Mouse (Mus musculus) kidney, embryonic 16.5 days (tissue): ENCODE measurements at regions not wholly inside any gene's neighbourhood (a gene's known extent, or its start where the extent isn't known, plus 50 kb on each side); places are given as distances from the start of the nearest gene placed in this dataset.

Experiments
- ATAC-seq: fragments of 200-750 bp; cut with Nextera tagmentation; 2 replicates; pipeline ENCODE4 v1.8.0; 2017; ENCODE audit warnings: moderate TSS enrichment; ENCODE audit not compliant: low FRiP score, low TSS enrichment
- H3K27ac ChIP-seq: fragments of 300-500 bp; sonication (generic); 2 replicates; pipeline ENCODE4 v1.5.1; 2014; ENCODE audit warnings: low read length
- H3K27me3 ChIP-seq: fragments of 300-500 bp; sonication (generic); 2 replicates; pipeline ENCODE4 v1.6.1; 2014; ENCODE audit warnings: low read length, control low read depth, mixed read lengths; ENCODE audit not compliant: insufficient read depth
- H3K36me3 ChIP-seq: fragments of 300-500 bp; sonication (generic); 2 replicates; pipeline ENCODE4 v1.6.1; 2014; ENCODE audit warnings: low read length, control low read depth, mixed read lengths; ENCODE audit not compliant: insufficient read depth
- H3K4me1 ChIP-seq: fragments of 300-500 bp; sonication (generic); 2 replicates; pipeline ENCODE4 v1.6.1; 2014; ENCODE audit warnings: low read length, control low read depth, mixed read lengths; ENCODE audit not compliant: insufficient read depth
- H3K4me2 ChIP-seq: fragments of 300-500 bp; sonication (generic); replicated peaks from 2 replicates; pipeline ENCODE4 v1.6.1; 2014; ENCODE audit warnings: low read depth, low read length
- H3K4me3 ChIP-seq: fragments of 300-500 bp; sonication (generic); 2 replicates; pipeline ENCODE4 v1.5.1; 2014; ENCODE audit warnings: mild to moderate bottlenecking, low read length
- H3K9ac ChIP-seq: fragments of 300-500 bp; sonication (generic); replicated peaks from 2 replicates; pipeline ENCODE4 v1.6.1; 2014; ENCODE audit warnings: low read length
- H3K9me3 ChIP-seq: fragments of 300-500 bp; sonication (generic); 2 replicates; pipeline ENCODE4 v1.6.1; 2016; ENCODE audit warnings: low read length, control low read depth
- WGBS: fragments of 180-500 bp; shearing (Covaris S2); extraction: QIAGEN DNeasy Blood & Tissue Kit; methylation state at CpG from one replicate; pipeline ENCODE4 v1.1.7; 2014; 5-methylcytosine and 5-hydroxymethylcytosine counted together

DNA sequence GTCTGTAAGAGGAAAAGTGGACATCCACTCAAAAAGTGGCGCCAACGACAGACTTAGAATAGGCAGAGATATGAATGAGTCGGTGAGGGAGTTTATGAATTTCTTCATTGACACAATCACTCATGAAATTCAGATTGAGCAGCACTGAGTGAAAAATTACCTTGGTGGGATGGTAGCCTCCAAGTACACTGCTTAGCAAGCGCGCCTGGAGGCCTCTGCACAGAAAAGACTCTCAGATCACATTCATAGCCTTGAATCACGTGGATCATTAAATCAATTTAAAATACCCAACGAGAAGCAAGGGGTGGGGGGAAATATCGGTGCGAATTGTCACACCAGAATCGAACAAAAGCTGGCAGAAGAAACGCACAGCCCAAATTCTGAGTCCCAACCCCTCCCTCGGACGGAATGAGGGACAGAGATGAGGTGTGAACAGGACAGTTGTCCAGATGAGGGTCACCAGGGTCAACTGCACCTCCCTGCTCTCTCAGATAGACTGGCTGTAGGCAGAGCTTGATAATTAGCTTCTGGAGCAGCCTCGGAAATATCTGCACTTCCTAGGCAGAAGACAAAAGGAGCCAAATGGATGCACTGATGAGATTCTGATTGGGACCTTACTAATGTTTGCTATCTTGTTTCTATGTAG lies 113.5 kb upstream of the Cdkn3 start:
- no peak for ATAC-seq
- H3K9me3 ChIP-seq: no peaks in the 10 kb centered on the region
- H3K4me1 ChIP-seq: no peaks in the 10 kb centered on the region
- WGBS: 56% methylated on average over 14 of the region's 14 CpGs
- H3K36me3 ChIP-seq: no peaks in the 10 kb centered on the region
- no peak overlapping the region for H3K27ac ChIP-seq
- no peak overlapping the region for H3K9ac ChIP-seq
- H3K4me3 ChIP-seq: no peak overlapping the region
- H3K27me3 ChIP-seq: no peaks in the 10 kb centered on the region
- H3K4me2 ChIP-seq: no peak overlapping the region

DNA sequence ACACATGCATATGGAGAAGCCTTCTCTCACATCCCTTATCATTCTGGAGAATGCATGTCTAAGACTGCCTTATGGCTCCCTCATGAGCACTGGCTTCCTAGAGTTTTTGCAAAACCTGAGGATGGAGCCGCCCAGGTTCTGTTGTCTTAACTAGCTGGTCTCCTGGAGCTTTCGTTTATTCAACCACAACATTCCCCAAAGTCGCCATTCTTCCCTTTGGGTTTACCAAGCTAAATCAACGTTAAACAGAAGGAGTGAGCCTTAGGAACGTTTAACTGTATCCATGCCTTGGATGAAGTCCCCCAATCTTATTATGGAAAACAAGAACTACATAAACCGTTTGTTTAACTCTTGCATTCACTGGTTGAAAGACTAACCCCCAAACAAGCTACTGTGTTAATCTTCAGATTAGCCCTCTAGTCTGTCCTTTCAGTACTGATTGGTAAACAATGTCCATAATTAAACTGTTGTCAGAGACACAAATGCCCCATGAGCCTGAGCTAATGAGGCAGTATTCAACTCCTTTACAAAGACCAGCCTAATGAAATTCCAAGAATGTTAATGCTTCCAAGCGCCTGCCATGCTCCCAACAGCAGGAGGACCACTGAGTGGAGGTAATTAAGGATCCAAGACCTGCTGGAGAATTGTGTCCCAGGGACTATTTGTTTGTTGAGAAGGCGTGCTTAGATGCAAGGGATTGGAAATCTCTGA lies 121.1 kb upstream of the Cdkn3 start:
- Histone ChIP-seq H3K4me2 (no peak overlapping the region), H3K9me3 (no peaks in the 10 kb centered on the region)
- whole genome bisulfite sequencing: 60% methylated on average over 8 of the region's 8 CpGs

DNA sequence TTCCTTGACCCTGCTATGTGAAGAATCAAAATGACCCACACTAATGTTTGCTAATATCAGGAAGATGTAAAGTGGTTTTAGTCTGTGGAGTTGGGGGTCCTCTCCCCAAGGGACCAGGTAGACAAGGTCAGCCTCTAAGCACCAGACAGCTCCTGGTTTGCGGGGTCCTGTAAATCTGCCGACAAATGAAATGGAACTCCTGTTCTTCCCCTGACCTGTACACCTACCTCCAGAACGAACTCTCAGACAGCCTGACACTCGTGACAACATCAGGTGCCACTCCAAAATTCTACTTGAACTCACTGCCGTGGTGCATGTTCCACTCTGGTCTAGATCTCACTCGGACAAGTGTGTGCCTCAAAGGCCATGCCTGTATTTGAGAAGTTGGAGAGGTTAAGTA lies 121.8 kb upstream of the Cdkn3 start:
- Histone ChIP-seq H3K27ac (no peak overlapping the region), H3K4me1 (peaks cover 11% of the 10 kb centered on the region), H3K27me3 (no peaks in the 10 kb centered on the region), H3K4me3 (no peak overlapping the region), H3K9ac (no peak overlapping the region), H3K36me3 (no peaks in the 10 kb centered on the region), H3K4me2 (no peak overlapping the region), H3K9me3 (no peaks in the 10 kb centered on the region)
- WGBS: 83% methylated on average over 6 of the region's 6 CpGs
- no peak for ATAC-seq

More for the DNA sequence above, 121.1 kb upstream of the Cdkn3 start:
- no peak overlapping the region for H3K4me3 ChIP-seq
- no peak for ATAC-seq
- H3K36me3 ChIP-seq: no peaks in the 10 kb centered on the region
- H3K9ac ChIP-seq: no peak overlapping the region
- H3K27me3 ChIP-seq: no peaks in the 10 kb centered on the region
- peaks cover 10% of the 10 kb centered on the region for H3K4me1 ChIP-seq
- H3K27ac ChIP-seq: no peak overlapping the region

DNA sequence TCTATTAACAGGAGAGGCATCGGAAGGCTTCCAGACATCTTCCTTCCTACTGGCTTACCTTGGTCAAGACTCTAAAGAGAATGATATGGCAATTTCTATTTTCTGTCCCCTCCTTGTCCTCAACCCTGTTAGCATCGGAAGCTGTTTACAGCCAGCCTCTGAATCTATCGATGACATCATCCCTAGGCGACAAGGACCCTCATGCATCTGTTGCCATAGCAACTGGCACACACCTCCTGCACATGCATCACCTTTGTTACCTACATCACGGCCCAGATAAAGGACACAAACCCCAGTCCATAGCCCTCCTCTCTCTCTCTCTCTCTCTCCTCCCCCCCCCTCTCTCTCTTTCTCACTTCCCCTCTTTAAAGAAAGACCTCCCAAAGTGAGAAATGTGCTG lies 123.1 kb upstream of the Cdkn3 start:
- Histone ChIP-seq H3K9ac (no peak overlapping the region), H3K36me3 (no peaks in the 10 kb centered on the region), H3K4me3 (no peak overlapping the region), H3K4me2 (no peak overlapping the region), H3K9me3 (no peaks in the 10 kb centered on the region), H3K27ac (no peak overlapping the region), H3K4me1 (peaks cover 11% of the 10 kb centered on the region), H3K27me3 (no peaks in the 10 kb centered on the region)
- WGBS: 86% methylated on average over 5 of the region's 5 CpGs
- ATAC-seq: no peak

DNA sequence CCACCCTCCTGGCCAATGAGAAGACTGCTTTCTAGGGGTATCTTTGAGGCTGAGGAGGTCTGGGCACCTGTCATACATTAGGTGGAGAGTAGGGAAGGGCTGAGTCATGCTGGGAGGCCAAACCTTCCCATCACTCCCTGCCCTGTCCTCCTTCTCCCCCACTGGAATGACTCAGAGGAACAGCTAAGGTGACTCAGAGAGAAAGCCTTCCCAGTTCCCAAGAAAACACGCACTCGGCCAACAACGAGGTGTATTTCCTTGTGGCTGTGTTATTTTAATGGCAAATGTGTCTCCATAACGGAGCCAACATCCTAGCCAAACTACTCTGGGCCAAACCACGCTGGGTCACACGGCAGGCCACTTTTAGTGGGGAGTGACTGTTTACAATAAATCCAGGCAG lies 124.0 kb upstream of the Cdkn3 start:
- H3K4me2 ChIP-seq: no peak overlapping the region
- no peak overlapping the region for H3K4me3 ChIP-seq
- no peak overlapping the region for H3K27ac ChIP-seq
- H3K4me1 ChIP-seq: peaks cover 11% of the 10 kb centered on the region
- no peak for ATAC-seq
- H3K9ac ChIP-seq: no peak overlapping the region
- no peaks in the 10 kb centered on the region for H3K36me3 ChIP-seq
- H3K27me3 ChIP-seq: no peaks in the 10 kb centered on the region
- no peaks in the 10 kb centered on the region for H3K9me3 ChIP-seq
- 60% methylated on average over 6 of the region's 6 CpGs for WGBS

DNA sequence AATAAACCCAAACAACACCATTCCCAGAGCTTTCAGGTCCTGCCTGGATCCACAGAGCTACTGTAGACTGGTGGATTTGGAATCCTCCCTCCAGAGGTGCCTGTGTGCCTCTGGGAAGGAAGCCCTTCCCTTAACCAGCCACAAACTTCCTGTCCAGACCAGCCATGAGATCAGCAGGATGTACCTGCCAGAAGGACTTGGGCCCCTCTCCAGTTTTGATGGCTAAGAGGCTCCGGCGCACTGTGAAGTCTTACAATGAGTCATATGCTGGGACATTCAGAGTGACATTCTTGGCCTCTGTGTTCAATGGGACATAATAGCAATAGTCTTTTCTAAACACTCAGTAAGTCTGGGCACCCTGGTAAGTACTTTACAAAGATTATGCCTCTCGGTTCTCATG lies 125.0 kb upstream of the Cdkn3 start:
- WGBS: 74% methylated on average over 3 of the region's 3 CpGs
- no peak; the same call in 1 of the 2 replicates for ATAC-seq
- Histone ChIP-seq H3K4me1 (peaks cover 11% of the 10 kb centered on the region), H3K27ac (no peak overlapping the region), H3K4me3 (no peak overlapping the region), H3K4me2 (no peak overlapping the region), H3K27me3 (no peaks in the 10 kb centered on the region), H3K9ac (no peak overlapping the region), H3K36me3 (no peaks in the 10 kb centered on the region), H3K9me3 (no peaks in the 10 kb centered on the region)

DNA sequence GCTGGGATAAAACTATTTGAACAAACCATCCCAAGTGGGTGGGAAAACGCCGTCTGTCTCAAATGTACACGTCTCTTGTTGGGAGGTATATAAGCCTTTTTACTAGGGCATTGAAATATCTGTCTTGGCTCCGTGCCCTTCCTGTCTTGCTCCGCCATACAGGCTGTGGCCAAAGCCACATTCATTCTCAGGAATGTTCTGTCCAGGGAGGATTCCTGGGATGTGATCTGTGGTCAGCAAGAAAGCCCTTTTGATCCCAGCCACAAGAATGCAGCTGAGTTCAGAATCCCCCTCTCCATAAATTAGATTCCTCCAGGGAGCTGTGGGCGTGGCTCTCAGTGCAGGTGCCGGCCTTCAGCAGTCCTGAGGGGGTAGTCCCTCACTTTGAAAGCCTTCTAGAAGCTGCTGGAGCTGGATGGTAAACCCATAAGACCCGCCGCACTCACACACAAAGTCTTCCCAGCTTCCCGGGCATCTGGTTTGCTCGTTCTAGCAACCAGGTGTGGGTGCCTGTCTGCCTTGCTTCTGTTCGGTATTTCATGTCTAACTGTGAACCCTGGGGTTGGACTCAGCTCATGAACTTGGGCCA lies 125.6 kb upstream of the Cdkn3 start:
- H3K4me3 ChIP-seq: no peak overlapping the region
- peak; percentile 76; the same call in 1 of the 2 replicates for ATAC-seq
- no peaks in the 10 kb centered on the region for H3K36me3 ChIP-seq
- H3K9ac ChIP-seq: no peak overlapping the region
- H3K27ac ChIP-seq: no peak overlapping the region
- no peaks in the 10 kb centered on the region for H3K9me3 ChIP-seq
- no peaks in the 10 kb centered on the region for H3K27me3 ChIP-seq
- H3K4me2 ChIP-seq: no peak overlapping the region
- whole genome bisulfite sequencing: 53% methylated on average over 12 of the region's 12 CpGs
- H3K4me1 ChIP-seq: peaks cover 11% of the 10 kb centered on the region

DNA sequence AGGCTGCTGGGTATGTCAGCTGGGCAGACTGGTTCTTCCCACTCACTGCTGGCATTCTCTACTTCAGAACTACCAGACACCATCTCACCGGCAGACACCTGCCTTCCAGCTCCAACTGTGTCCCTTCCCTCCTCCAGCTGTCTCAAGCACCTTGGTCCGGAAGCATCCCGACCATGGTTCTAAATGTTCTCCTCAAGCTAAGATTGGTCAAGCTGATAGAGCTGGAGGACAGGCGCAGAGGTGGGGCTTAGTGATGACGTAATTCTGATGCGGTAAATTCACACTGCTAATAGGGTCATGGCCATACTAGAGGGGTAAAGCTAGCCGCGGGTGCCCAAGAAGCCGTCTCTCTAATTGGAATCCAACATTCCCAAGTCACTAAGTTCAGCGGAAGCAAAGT lies 126.1 kb upstream of the Cdkn3 start:
- peaks cover 11% of the 10 kb centered on the region for H3K4me1 ChIP-seq
- no peak for ATAC-seq
- H3K9ac ChIP-seq: no peak overlapping the region
- H3K4me3 ChIP-seq: no peak overlapping the region
- H3K27me3 ChIP-seq: no peaks in the 10 kb centered on the region
- H3K27ac ChIP-seq: no peak overlapping the region
- no peaks in the 10 kb centered on the region for H3K9me3 ChIP-seq
- H3K4me2 ChIP-seq: no peak overlapping the region
- 83% methylated on average over 10 of the region's 10 CpGs for WGBS
- H3K36me3 ChIP-seq: no peaks in the 10 kb centered on the region

DNA sequence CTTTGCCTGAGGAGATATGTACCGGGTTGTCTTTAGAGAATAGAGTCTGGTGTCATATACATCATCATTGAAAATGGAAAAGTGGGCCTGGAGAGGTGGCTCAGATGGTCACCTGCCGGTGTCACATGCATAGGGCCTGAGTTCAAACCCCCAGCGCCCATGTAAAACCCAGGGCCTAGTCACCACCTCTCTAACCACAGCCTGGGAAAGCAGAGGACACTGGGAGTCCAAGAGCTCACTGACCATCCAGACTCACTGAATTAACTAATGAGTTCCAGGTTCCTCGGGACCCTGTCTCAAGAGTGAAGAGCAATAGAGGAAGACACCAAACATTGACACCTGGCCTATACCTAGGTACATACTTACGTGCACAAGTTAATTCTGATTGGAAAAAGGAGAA lies 132.7 kb upstream of the Cdkn3 start:
- Histone ChIP-seq H3K27ac (no peak overlapping the region), H3K4me1 (no peaks in the 10 kb centered on the region), H3K9me3 (no peaks in the 10 kb centered on the region), H3K9ac (no peak overlapping the region), H3K36me3 (no peaks in the 10 kb centered on the region), H3K4me3 (no peak overlapping the region), H3K27me3 (no peaks in the 10 kb centered on the region), H3K4me2 (no peak overlapping the region)
- ATAC-seq: no peak
- 90% methylated on average over 5 of the region's 5 CpGs for WGBS

DNA sequence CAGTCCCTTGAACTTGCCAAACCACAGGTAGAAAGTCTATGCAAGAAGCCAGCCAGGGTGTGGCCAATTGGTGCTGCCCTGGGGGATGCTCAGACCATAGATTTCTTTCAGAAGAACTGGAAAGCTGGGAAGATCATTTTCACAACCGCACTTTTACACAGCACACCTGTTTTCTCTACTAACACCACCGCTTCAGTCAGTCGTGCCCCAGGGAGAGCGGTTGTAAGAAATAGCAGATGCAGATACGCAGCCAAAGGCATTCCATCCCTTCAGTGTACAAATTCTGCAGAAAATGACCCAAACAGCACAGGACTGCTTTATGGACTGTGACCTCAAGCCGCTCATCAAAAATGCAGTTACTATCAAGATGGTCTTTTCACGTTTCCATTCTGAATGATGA lies 134.6 kb upstream of the Cdkn3 start:
- no peak overlapping the region for H3K27ac ChIP-seq
- H3K36me3 ChIP-seq: no peaks in the 10 kb centered on the region
- ATAC-seq: no peak
- no peak overlapping the region for H3K4me3 ChIP-seq
- no peak overlapping the region for H3K9ac ChIP-seq
- no peaks in the 10 kb centered on the region for H3K9me3 ChIP-seq
- H3K27me3 ChIP-seq: no peaks in the 10 kb centered on the region
- no peaks in the 10 kb centered on the region for H3K4me1 ChIP-seq
- WGBS: 64% methylated on average over 7 of the region's 7 CpGs
- no peak overlapping the region for H3K4me2 ChIP-seq
